Mouse (Mus musculus): Measurements from ENCODE around the gene 4930590J08Rik.

DNA sequence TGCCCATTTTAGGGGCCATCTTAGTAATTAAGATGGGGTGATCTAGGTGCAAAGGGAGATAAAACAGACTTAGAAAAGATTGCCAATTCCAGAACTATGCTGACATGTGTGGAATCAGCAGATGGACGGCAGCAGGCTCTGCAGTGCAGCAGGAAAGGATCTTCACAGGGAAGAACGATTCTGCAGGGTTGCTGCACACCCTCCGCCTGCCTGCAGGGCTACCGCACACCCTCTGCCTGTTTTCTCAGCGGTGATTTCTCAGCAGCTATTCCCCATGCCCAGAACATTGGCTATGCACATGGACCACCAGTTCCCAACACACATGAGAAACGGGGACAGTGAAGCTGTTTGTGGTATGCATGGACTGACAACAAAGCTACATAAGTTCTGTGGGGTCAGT lies 63.4 kb downstream of the 4930590J08Rik start:
- TF ChIP-seq POLR2A (IDR thresholded peaks at IDR 0.05; ENCODE audit: insufficient read depth, low read depth, low read length) = no peak
- no peak for TF ChIP-seq CTCF (IDR thresholded peaks at IDR 0.05; ENCODE audit: insufficient read depth, low read depth, low read length)

Measured in olfactory bulb, adult 2 months (tissue).